Mouse (Mus musculus) ES-Bruce4 (cell line): ENCODE measurements at regions not wholly inside any gene's neighbourhood (a gene's known extent, or its start where the extent isn't known, plus 50 kb on each side); places are given as distances from the start of the nearest gene placed in this dataset.

Experiments used
- H3K27ac ChIP-seq: 2 replicates; pipeline ENCODE4 v1.5.1; 2012; ENCODE audit warnings: low read length, inconsistent platforms; ENCODE audit not compliant: insufficient read depth
- H3K27me3 ChIP-seq: 2 replicates; pipeline ENCODE4 v1.6.1; 2012; ENCODE audit warnings: mild to moderate bottlenecking, low read length, inconsistent platforms; ENCODE audit not compliant: control insufficient read depth, poor library complexity, insufficient read depth, severe bottlenecking
- H3K36me3 ChIP-seq: 2 replicates; pipeline ENCODE4 v1.6.1; 2012; ENCODE audit warnings: inconsistent platforms, mild to moderate bottlenecking, low read length, moderate library complexity; ENCODE audit not compliant: control insufficient read depth, poor library complexity, insufficient read depth, severe bottlenecking
- H3K4me1 ChIP-seq: one replicate; pipeline ENCODE4 v1.8.1; 2011; ENCODE audit warnings: low read length; ENCODE audit not compliant: control insufficient read depth, insufficient read depth
- H3K4me3 ChIP-seq: 2 replicates; pipeline ENCODE4 v1.5.1; 2011; ENCODE audit warnings: low read depth, mild to moderate bottlenecking, low read length
- H3K9ac ChIP-seq: 2 replicates; pipeline ENCODE4 v1.6.1; 2012; ENCODE audit warnings: low read depth, mild to moderate bottlenecking, inconsistent platforms; ENCODE audit not compliant: poor library complexity, severe bottlenecking
- H3K9me3 ChIP-seq: replicated peaks from 2 replicates; pipeline ENCODE4 v1.6.1; 2012; ENCODE audit warnings: mild to moderate bottlenecking, low read length, inconsistent platforms; ENCODE audit not compliant: control insufficient read depth, poor library complexity, insufficient read depth, severe bottlenecking
- CTCF ChIP-seq: IDR thresholded peaks from one replicate; pipeline ENCODE4 v1.8.1; 2011; ENCODE audit warnings: low read depth, low read length
- EP300 ChIP-seq: IDR thresholded peaks from 2 replicates; pipeline ENCODE4 v1.6.1; 2011; ENCODE audit warnings: low read depth, low read length; ENCODE audit not compliant: insufficient read depth
- POLR2A ChIP-seq: IDR thresholded peaks from one replicate; pipeline ENCODE4 v1.8.1; 2011; ENCODE audit warnings: low read length; ENCODE audit not compliant: insufficient read depth

GRCm38 (mm10) chr7:125115322-125115996 lies 329.0 kb upstream of the Kdm8 start:
- no peaks in the 10 kb centered on the region for H3K4me1 ChIP-seq

DNA sequence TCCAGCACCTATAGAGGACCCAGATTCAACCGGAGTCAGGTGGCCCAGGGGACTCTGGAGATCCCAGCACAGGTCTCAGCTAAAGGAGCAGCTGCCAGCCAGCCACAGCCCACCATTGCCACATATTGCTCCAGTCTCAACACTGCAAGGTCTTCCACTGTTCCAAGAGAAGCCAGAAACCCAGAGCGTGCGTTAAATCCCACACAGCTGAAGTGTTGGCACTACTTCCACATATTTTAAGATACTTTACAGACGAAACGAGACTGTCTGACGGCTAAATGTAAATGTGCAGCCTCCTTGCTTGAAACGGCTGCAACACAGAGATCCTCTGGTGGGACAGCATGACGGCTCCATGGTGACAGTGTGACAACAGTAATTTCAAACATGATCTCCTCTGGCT lies 327.3 kb upstream of the Kdm8 start:
- Histone ChIP-seq H3K9me3 (no peaks in the 10 kb centered on the region), H3K27me3 (no peaks in the 10 kb centered on the region), H3K27ac (no peak overlapping the region), H3K9ac (no peak overlapping the region), H3K36me3 (no peaks in the 10 kb centered on the region), H3K4me1 (no peaks in the 10 kb centered on the region), H3K4me3 (no peak overlapping the region)
- TF ChIP-seq CTCF (no peak), EP300 (no peak), POLR2A (no peak)

More at GRCm38 (mm10) chr7:125115322-125115996, 329.0 kb upstream of the Kdm8 start:
- no peaks in the 10 kb centered on the region for H3K9me3 ChIP-seq
- H3K4me3 ChIP-seq, result no peak overlapping the region
- no peak overlapping the region for H3K27ac ChIP-seq
- H3K27me3 ChIP-seq, result no peaks in the 10 kb centered on the region
- H3K9ac ChIP-seq, result no peak overlapping the region
- TF ChIP-seq POLR2A (no peak), EP300 (no peak), CTCF (no peak)
- no peaks in the 10 kb centered on the region for H3K36me3 ChIP-seq

- TF ChIP-seq POLR2A, result no peak
- TF ChIP-seq CTCF, result no peak
- no peak for TF ChIP-seq EP300
- Histone ChIP-seq H3K27ac (no peak overlapping the region), H3K9ac (no peak overlapping the region), H3K4me1 (no peaks in the 10 kb centered on the region), H3K36me3 (no peaks in the 10 kb centered on the region), H3K9me3 (no peaks in the 10 kb centered on the region), H3K27me3 (no peaks in the 10 kb centered on the region), H3K4me3 (no peak overlapping the region)
These were observed 315.3 kb upstream of the Kdm8 start for GRCm38 (mm10) chr7:125129187-125129586.

DNA sequence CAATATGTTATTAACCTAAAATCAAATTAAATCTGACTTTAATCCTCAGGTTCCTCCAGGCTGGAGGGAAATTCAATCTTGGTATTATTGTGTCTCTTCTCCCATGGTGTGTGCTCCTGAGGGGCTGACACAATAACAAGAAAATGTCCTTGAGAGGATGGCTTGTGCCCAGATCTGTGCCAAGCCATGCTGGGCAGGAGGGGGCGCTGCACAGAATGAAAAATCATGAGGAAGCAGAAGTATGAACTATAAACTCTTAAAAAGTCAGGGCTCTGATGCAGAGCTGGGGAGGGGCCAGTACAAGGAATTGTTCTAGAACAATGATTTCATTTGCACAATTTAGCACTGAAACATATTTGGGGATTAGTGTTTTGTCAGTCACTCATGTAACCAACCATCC lies 312.5 kb upstream of the Kdm8 start:
- Histone ChIP-seq H3K36me3 (no peaks in the 10 kb centered on the region), H3K4me3 (no peak overlapping the region), H3K4me1 (no peaks in the 10 kb centered on the region), H3K27ac (no peak overlapping the region), H3K9ac (no peak overlapping the region), H3K9me3 (no peaks in the 10 kb centered on the region; the same call in 1 of the 2 replicates), H3K27me3 (no peaks in the 10 kb centered on the region)
- TF ChIP-seq CTCF (no peak), EP300 (no peak), POLR2A (no peak)

DNA sequence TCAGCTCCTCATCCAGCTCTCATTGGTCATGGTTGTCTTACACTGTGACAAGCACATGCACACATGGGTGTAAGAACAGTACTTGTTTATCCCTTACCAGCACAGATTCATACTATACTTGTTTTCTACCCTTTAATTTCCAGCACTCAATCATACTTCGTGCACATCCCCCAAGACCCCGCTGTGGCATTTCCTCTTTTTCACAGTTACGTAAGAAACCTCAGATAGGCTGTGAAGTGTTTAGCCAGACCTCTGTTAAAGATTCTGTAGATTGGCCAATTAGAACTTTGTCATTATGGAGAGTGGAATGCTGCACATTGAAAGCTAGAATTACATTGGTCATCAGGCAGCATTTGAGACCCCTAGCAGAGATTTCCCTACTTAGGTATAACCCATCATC lies 305.9 kb upstream of the Kdm8 start:
- H3K9me3 ChIP-seq, result no peaks in the 10 kb centered on the region; the same call in 1 of the 2 replicates
- no peaks in the 10 kb centered on the region for H3K36me3 ChIP-seq
- no peak for TF ChIP-seq EP300
- TF ChIP-seq CTCF, result no peak
- no peak for TF ChIP-seq POLR2A
- no peaks in the 10 kb centered on the region for H3K27me3 ChIP-seq
- no peak overlapping the region for H3K4me3 ChIP-seq
- no peak overlapping the region for H3K9ac ChIP-seq
- no peak overlapping the region for H3K27ac ChIP-seq
- no peaks in the 10 kb centered on the region for H3K4me1 ChIP-seq

- no peaks in the 10 kb centered on the region for H3K36me3 ChIP-seq
- no peak overlapping the region for H3K27ac ChIP-seq
- no peaks in the 10 kb centered on the region; the same call in 1 of the 2 replicates for H3K9me3 ChIP-seq
- H3K27me3 ChIP-seq, result no peaks in the 10 kb centered on the region
- TF ChIP-seq EP300 (no peak), CTCF (no peak), POLR2A (no peak)
- no peak overlapping the region for H3K4me3 ChIP-seq
- no peak overlapping the region for H3K9ac ChIP-seq
- no peaks in the 10 kb centered on the region for H3K4me1 ChIP-seq
These were observed 305.3 kb upstream of the Kdm8 start for GRCm38 (mm10) chr7:125139196-125139595.
